Mouse (Mus musculus) forebrain, embryonic 11.5 days (tissue): ENCODE data around the gene Trim12c. TPM values are rescaled to one million over a fixed set of nuclear protein-coding genes. Genes with fewer than 3 reads are reported as not detected.
A peak's percentile ranks its signal among the peaks of the same experiment; 100 is the strongest.
"Not testable (repeated sequence)": the region's sequence is repeated elsewhere in the genome, so short reads cannot be mapped to it uniquely, and the experiment has no call there.

Source experiments
- ATAC-seq: fragments of 200-750 bp; cut with Nextera tagmentation; replicated peaks from 2 replicates; pipeline ENCODE4 v1.8.0; 2017; ENCODE audit warnings: moderate TSS enrichment; ENCODE audit not compliant: low FRiP score
- DNase-seq: peaks from one replicate; pipeline ENCODE4 v3.0.0-alpha.2; 2017; ENCODE audit warnings: low spot score
- H3K27ac ChIP-seq: fragments of 300-500 bp; sonication (generic); 2 replicates; pipeline ENCODE4 v1.5.1; 2014; ENCODE audit warnings: low read depth, low read length
- H3K27me3 ChIP-seq: fragments of 300-500 bp; sonication (generic); 2 replicates; pipeline ENCODE4 v1.6.1; 2014; ENCODE audit warnings: mild to moderate bottlenecking, low read length, mixed read lengths; ENCODE audit not compliant: control insufficient read depth, insufficient read depth
- H3K36me3 ChIP-seq: fragments of 300-500 bp; sonication (generic); 2 replicates; pipeline ENCODE4 v1.6.1; 2014; ENCODE audit warnings: mild to moderate bottlenecking, low read length, moderate library complexity, mixed read lengths; ENCODE audit not compliant: control insufficient read depth, insufficient read depth
- H3K4me1 ChIP-seq: fragments of 300-500 bp; sonication (generic); replicated peaks from 2 replicates; pipeline ENCODE4 v1.6.1; 2014; ENCODE audit warnings: low read length, mixed read lengths; ENCODE audit not compliant: control insufficient read depth, insufficient read depth
- H3K4me2 ChIP-seq: fragments of 300-500 bp; sonication (generic); 2 replicates; pipeline ENCODE4 v1.6.1; 2014; ENCODE audit warnings: low read depth, mild to moderate bottlenecking, low read length, moderate library complexity, mixed read lengths; ENCODE audit not compliant: severe bottlenecking
- H3K4me3 ChIP-seq: fragments of 300-500 bp; sonication (generic); 2 replicates; pipeline ENCODE4 v1.5.1; 2014; ENCODE audit warnings: low read depth, low read length
- H3K9ac ChIP-seq: fragments of 300-500 bp; sonication (generic); 2 replicates; pipeline ENCODE4 v1.6.1; 2014; ENCODE audit warnings: low read length
- H3K9me3 ChIP-seq: fragments of 300-500 bp; sonication (generic); 2 replicates; pipeline ENCODE4 v1.6.1; 2016; ENCODE audit warnings: low read length, mixed read lengths; ENCODE audit not compliant: control insufficient read depth
- WGBS: fragments of 180-500 bp; shearing (Covaris S2); extraction: QIAGEN DNeasy Blood & Tissue Kit; methylation state at CpG from one replicate; pipeline ENCODE4 v1.1.7; 2014; 5-methylcytosine and 5-hydroxymethylcytosine counted together
- polyA plus RNA-seq: library from polyadenylated mRNA; unstranded; fragments of >200 nt; fragmentation: Nextera tagmentation; extraction: Ambion mirVana; gene quantifications from 2 replicates; pipeline ENCODE4 v1.2.1, GENCODE M21; 2014

The Trim12c gene
- polyA plus RNA-seq, 1 experiment from 2014 or later, result 0.69 TPM

- not testable (repeated sequence) for H3K9ac ChIP-seq, H3K27me3 ChIP-seq, H3K4me2 ChIP-seq, H3K4me1 ChIP-seq, H3K4me3 ChIP-seq, H3K9me3 ChIP-seq, ATAC-seq, H3K27ac ChIP-seq, H3K36me3 ChIP-seq, DNase-seq
- WGBS, result 83% methylated on average over 2 of the region's 4 CpGs
Measured at GRCm38 (mm10) chr7:104340744-104341143, 12.4 kb downstream of the Trim12c start.

- not testable (repeated sequence) for DNase-seq, H3K4me3 ChIP-seq, H3K9ac ChIP-seq, H3K4me2 ChIP-seq, H3K27me3 ChIP-seq, ATAC-seq, H3K9me3 ChIP-seq, H3K27ac ChIP-seq, H3K36me3 ChIP-seq, H3K4me1 ChIP-seq
- WGBS, result 81% methylated on average over 3 of the region's 3 CpGs
Measured at GRCm38 (mm10) chr7:104335547-104335946, 17.6 kb downstream of the Trim12c start.

DNA sequence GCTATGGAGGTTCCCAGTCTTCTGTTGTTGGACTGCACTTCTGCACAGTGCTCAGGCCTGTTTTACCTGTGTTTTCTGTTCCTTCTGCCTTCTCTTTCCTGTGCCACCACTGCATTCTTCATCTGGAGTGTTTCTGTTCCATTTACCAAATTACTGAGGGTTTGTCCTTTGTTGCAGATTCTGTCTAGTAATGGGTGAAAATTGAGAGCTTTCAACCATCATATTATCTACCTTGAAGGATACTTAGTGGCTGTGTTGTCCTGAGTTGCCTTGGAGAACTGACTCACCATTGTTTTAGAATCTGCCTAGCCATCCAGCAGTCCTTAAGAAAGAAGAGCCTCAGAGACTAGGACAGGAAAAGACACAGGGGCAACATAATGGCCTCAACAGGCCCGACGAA lies 24.0 kb downstream of the Trim12c start, which contains the start of gene Trim34b:
TSS of gene Trim34b (plus strand) at position 301 of the 400 bp plus-strand sequence.
- not testable (repeated sequence) for H3K4me2 ChIP-seq, H3K27me3 ChIP-seq, ATAC-seq, H3K4me3 ChIP-seq, H3K4me1 ChIP-seq, H3K36me3 ChIP-seq, H3K9me3 ChIP-seq, DNase-seq, H3K9ac ChIP-seq, H3K27ac ChIP-seq
- whole genome bisulfite sequencing, result 98% methylated on average over 2 of the region's 2 CpGs

- no peak overlapping the region for H3K4me3 ChIP-seq
- no peak overlapping the region for H3K9ac ChIP-seq
- H3K4me2 ChIP-seq, result no peak overlapping the region
- WGBS, result 88% methylated on average over 9 of the region's 9 CpGs
- no peaks in the 10 kb centered on the region for H3K9me3 ChIP-seq
- H3K4me1 ChIP-seq, result no peaks in the 10 kb centered on the region
- no peak overlapping the region for H3K27ac ChIP-seq
- no peak for DNase-seq
- no peak for ATAC-seq
- H3K36me3 ChIP-seq, result no peaks in the 10 kb centered on the region
- no peaks in the 10 kb centered on the region for H3K27me3 ChIP-seq
Measured at GRCm38 (mm10) chr7:104322028-104322427, 31.1 kb downstream of the Trim12c start.

DNA sequence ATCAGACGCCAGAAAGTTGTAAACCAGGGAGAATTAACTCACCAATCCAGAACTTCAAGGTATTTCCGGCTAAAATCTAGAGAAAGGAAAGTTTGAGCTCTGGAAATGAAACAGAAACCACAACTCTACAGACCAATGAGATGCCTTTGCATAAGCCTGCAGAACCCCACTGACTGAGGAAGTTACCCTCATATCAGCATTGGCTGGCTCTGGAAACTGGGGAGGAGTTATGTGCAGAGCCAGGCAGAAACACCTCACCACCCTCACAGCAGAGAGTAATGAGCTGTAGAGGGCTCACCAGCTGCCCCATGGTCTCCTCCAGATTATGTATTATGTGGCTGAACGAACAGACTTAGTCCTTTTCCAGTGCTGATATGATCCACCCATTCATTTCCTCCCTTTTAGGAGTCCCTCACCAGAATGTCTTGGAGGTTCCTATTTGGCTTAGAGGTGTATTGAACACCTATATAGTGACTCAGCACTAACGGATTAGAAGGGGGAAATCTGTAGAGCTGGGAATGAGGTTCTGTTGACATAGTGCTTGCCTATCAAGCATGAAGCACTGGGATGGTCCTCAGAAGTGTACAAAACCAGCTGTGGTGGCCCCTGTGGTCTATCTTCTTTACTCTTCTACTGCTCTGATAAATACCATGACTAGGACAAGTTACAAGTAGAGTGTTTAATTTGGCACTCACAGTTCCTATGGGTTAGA lies 37.6 kb downstream of the Trim12c start, which contains the start of gene Trim12a:
TSS of gene Trim12a (minus strand) at position 98 of the 712 bp plus-strand sequence.
- not testable (repeated sequence) for DNase-seq, H3K9ac ChIP-seq, H3K27me3 ChIP-seq, H3K9me3 ChIP-seq, H3K36me3 ChIP-seq, H3K4me1 ChIP-seq, H3K27ac ChIP-seq
- ATAC-seq, result 0 out of 2 replicates have a peak, but pooled peaks have one; percentile 49
- H3K4me3 ChIP-seq, result peak within 1 kb of the TSS; percentile 0; the same call in 1 of the 2 replicates
- WGBS, result 36% methylated on average over 4 of the region's 4 CpGs
- peak within 1 kb of the TSS; percentile 6; the same call in 1 of the 2 replicates for H3K4me2 ChIP-seq

GRCm38 (mm10) chr7:104314796-104315353 lies 38.3 kb downstream of the Trim12c start:
- Histone ChIP-seq H3K4me3 (peak overlapping the region; percentile 0; the same call in 1 of the 2 replicates), H3K27me3 (no peaks in the 10 kb centered on the region), H3K36me3 (no peaks in the 10 kb centered on the region), H3K9me3 (no peaks in the 10 kb centered on the region), H3K27ac (no peak overlapping the region), H3K4me2 (peak overlapping the region; percentile 6; the same call in 1 of the 2 replicates), H3K4me1 (no peaks in the 10 kb centered on the region), H3K9ac (no peak overlapping the region)
- ATAC-seq (no peak), DNase-seq (no peak)
- WGBS, result 16% methylated on average over 15 of the region's 15 CpGs

DNA sequence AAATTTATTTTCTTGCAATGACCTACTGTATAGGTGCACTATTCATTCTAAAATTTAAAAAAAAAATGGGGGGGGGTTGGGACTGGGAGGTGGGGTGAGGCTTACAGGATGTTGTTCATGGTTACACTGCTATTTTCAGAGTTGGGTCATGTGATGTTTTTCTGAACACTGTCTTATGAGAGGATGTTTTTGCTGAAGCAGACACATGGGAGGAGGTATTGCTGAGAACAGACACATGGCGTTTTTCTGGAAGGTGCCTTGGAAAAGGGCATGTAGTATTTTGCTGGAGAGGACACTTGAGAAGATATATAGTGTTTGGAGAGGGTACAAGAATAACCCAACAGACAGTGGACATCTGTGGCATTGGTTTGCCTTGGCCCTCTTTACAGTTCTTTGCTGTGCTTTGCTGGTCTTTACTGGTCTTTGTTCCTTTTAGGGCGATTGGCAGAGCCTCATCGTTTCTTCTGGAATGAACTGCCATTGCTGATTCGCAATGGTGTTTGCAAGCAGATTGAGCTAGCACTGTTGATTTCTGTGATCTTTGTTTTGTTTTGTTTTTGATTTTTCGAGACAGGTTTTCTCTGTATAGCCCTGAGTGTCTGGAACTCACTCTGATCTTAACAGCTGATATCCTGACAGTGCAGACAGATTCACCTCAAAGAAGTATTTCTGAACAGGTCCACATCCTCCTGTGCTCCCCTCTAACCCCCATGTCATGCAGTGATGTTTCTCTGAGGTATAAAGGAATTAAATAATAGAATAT lies 61.3 kb downstream of the Trim12c start:
- DNase-seq (no peak), ATAC-seq (no peak)
- H3K36me3 ChIP-seq, result no peaks in the 10 kb centered on the region
- H3K9ac ChIP-seq, result no peak overlapping the region
- no peak overlapping the region for H3K4me3 ChIP-seq
- H3K9me3 ChIP-seq, result no peaks in the 10 kb centered on the region
- no peak overlapping the region for H3K27ac ChIP-seq
- H3K4me1 ChIP-seq, result no peaks in the 10 kb centered on the region
- H3K27me3 ChIP-seq, result no peaks in the 10 kb centered on the region
- 89% methylated on average over 5 of the region's 5 CpGs for WGBS
- no peak overlapping the region for H3K4me2 ChIP-seq

- Histone ChIP-seq H3K9ac (no peak overlapping the region), H3K9me3 (no peaks in the 10 kb centered on the region), H3K36me3 (no peaks in the 10 kb centered on the region), H3K27ac (no peak overlapping the region), H3K4me3 (no peak overlapping the region), H3K4me1 (no peaks in the 10 kb centered on the region), H3K27me3 (no peaks in the 10 kb centered on the region), H3K4me2 (no peak overlapping the region)
- no peak for ATAC-seq
- WGBS, result 92% methylated on average over 1 of the region's 1 CpGs
- DNase-seq, result no peak
Measured at GRCm38 (mm10) chr7:104290641-104291040, 62.5 kb downstream of the Trim12c start.
